Mouse (Mus musculus) forebrain, embryonic 14.5 days (tissue): ENCODE data around the gene Eif1. TPM values are rescaled to one million over a fixed set of nuclear protein-coding genes. Genes with fewer than 3 reads are reported as not detected.

ENCODE experiments used
- ATAC-seq: fragments of 200-750 bp; cut with Nextera tagmentation; 2 replicates; pipeline ENCODE4 v1.8.0; 2017; ENCODE audit warnings: mild to moderate bottlenecking, moderate library complexity
- DNase-seq: peaks from one replicate; pipeline ENCODE4 v3.0.0-alpha.2; 2015; ENCODE audit warnings: low spot score
- H3K27ac ChIP-seq: fragments of 300-500 bp; sonication (generic); 2 replicates; pipeline ENCODE4 v1.5.1; 2014; ENCODE audit warnings: low read depth, mild to moderate bottlenecking, control low read depth, low read length, moderate library complexity
- H3K27me3 ChIP-seq: fragments of 300-500 bp; sonication (generic); replicated peaks from 2 replicates; pipeline ENCODE4 v1.6.1; 2014; ENCODE audit warnings: low read length, control low read depth, mixed read lengths; ENCODE audit not compliant: control insufficient read depth, insufficient read depth
- H3K36me3 ChIP-seq: fragments of 300-500 bp; sonication (generic); 2 replicates; pipeline ENCODE4 v1.6.1; 2014; ENCODE audit warnings: low read length, control low read depth; ENCODE audit not compliant: control insufficient read depth, insufficient read depth
- H3K4me1 ChIP-seq: fragments of 300-500 bp; sonication (generic); 2 replicates; pipeline ENCODE4 v1.6.1; 2014; ENCODE audit warnings: antibody characterized with exemption, low read length, control low read depth; ENCODE audit not compliant: control insufficient read depth, insufficient read depth
- H3K4me2 ChIP-seq: fragments of 300-500 bp; sonication (generic); 2 replicates; pipeline ENCODE4 v1.6.1; 2014; ENCODE audit warnings: mild to moderate bottlenecking, control low read depth, low read length
- H3K4me3 ChIP-seq: fragments of 300-500 bp; sonication (generic); 2 replicates; pipeline ENCODE4 v1.5.1; 2014; ENCODE audit warnings: low read depth, low read length, control low read depth
- H3K9ac ChIP-seq: fragments of 300-500 bp; sonication (generic); 2 replicates; pipeline ENCODE4 v1.6.1; 2014; ENCODE audit warnings: mild to moderate bottlenecking, low read length, control low read depth, moderate library complexity
- H3K9me3 ChIP-seq: fragments of 300-500 bp; sonication (generic); replicated peaks from 2 replicates; pipeline ENCODE4 v1.6.1; 2016; ENCODE audit warnings: low read length, control low read depth, mixed read lengths; ENCODE audit not compliant: control insufficient read depth
- WGBS: fragments of 180-500 bp; shearing (Covaris S2); extraction: QIAGEN DNeasy Blood & Tissue Kit; methylation state at CpG from one replicate; pipeline ENCODE4 v1.1.7; 2014; 5-methylcytosine and 5-hydroxymethylcytosine counted together
- polyA plus RNA-seq: library from polyadenylated mRNA; unstranded; fragments of >200 nt; fragmentation: Nextera tagmentation; extraction: Ambion mirVana; gene quantifications from 2 replicates; pipeline ENCODE4 v1.2.1, GENCODE M21; 2014

Eif1 gene
- polyA plus RNA-seq, 1 experiment from 2014 or later, result 1,493 TPM

GRCm38 (mm10) chr11:100369822-100370221, 50.1 kb downstream of the Eif1 start:
- Histone ChIP-seq H3K9me3 (no peaks in the 10 kb centered on the region), H3K36me3 (peaks cover 17% of the 10 kb centered on the region), H3K27ac (no peak overlapping the region), H3K4me3 (no peak overlapping the region), H3K9ac (no peak overlapping the region), H3K4me1 (no peaks in the 10 kb centered on the region), H3K27me3 (no peaks in the 10 kb centered on the region), H3K4me2 (no peak overlapping the region)
- DNase-seq, result no peak
- ATAC-seq, result no peak
- WGBS, result 82% methylated on average over 8 of the region's 8 CpGs

Other genes with a start within 250 kb of the Eif1 start
- not detected in 2 replicates for gene Krt32, start 231.7 kb upstream of the Eif1 start, polyA plus RNA-seq
- gene Krt35, start 223.6 kb upstream of the Eif1 start, polyA plus RNA-seq, result not detected in 2 replicates
- not detected in 2 replicates for gene Krt36, start 214.3 kb upstream of the Eif1 start, polyA plus RNA-seq
- not detected in 2 replicates for gene Krt13, start 198.3 kb upstream of the Eif1 start, polyA plus RNA-seq
- gene Krt15, start 184.0 kb upstream of the Eif1 start, polyA plus RNA-seq, result 0.17 and 0.22 TPM in 2 replicates
- gene Krt19, start 171.2 kb upstream of the Eif1 start, polyA plus RNA-seq, result 0.22 and 1.2 TPM in 2 replicates
- not detected in 2 replicates for gene Krt9, start 126.6 kb upstream of the Eif1 start, polyA plus RNA-seq
- 0.20 TPM in 1 of 2 replicates, not detected in the other for gene Krt14, start 112.3 kb upstream of the Eif1 start, polyA plus RNA-seq
- gene Krt16, start 71.0 kb upstream of the Eif1 start, polyA plus RNA-seq, result not detected in 2 replicates
- 0.14 and 0.23 TPM in 2 replicates for gene Krt17, start 58.9 kb upstream of the Eif1 start, polyA plus RNA-seq
- 0.21 TPM in 1 of 2 replicates, not detected in the other for gene Krt42, start 50.0 kb upstream of the Eif1 start, polyA plus RNA-seq
- gene Gast, start 14.5 kb downstream of the Eif1 start, polyA plus RNA-seq, result 0.43 and 0.93 TPM in 2 replicates
- gene Hap1, start 36.2 kb downstream of the Eif1 start, polyA plus RNA-seq, result 55.1 and 81.9 TPM in 2 replicates
- 33.3 and 50.8 TPM in 2 replicates for gene Jup, start 77.9 kb downstream of the Eif1 start, polyA plus RNA-seq
- gene P3h4, start 95.0 kb downstream of the Eif1 start, polyA plus RNA-seq, result 14.5 and 16.3 TPM in 2 replicates
- 16.1 and 20.8 TPM in 2 replicates for gene Fkbp10, start 95.8 kb downstream of the Eif1 start, polyA plus RNA-seq
- gene Nt5c3b, start 121.9 kb downstream of the Eif1 start, polyA plus RNA-seq, result 99.6 and 109 TPM in 2 replicates
- 0.59 and 0.71 TPM in 2 replicates for gene Klhl10, start 122.0 kb downstream of the Eif1 start, polyA plus RNA-seq
- gene Klhl11, start 152.9 kb downstream of the Eif1 start, polyA plus RNA-seq, result 15.2 and 19.8 TPM in 2 replicates
- 198 and 208 TPM in 2 replicates for gene Acly, start 208.1 kb downstream of the Eif1 start, polyA plus RNA-seq
- 1.7 and 2.5 TPM in 2 replicates for gene Ttc25, start 225.7 kb downstream of the Eif1 start, polyA plus RNA-seq